In the genomic region with DNA sequence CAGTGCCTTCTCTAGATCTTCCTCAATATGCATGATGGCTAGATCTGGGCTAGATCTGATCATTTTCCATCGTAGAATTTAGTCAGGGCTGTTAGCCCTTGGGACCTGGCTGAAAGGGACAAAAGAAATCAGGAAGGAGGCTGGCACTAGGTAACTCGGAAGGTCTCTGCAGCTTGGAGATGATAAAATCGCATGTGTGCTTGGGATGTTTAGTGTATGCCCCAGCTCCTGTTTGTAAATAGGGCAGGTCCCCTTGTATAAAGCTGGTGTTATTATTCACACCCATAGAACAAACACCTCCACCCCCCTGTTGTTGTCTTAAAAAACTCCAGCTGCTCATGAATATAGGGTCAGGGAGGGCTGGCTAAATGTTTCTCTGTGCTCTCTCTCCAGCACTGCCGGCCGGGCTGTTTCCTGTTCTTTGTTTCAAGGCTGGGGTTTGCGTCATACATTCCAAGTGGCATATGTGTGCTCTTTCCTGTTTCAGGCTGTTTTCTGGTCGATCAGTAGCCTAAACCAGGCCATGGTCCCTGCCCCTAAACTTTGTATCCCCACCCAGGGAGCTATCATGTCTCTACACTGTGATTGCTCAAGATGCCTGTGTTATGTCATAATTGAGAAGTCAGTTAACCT, we compare ENCODE assay signal across 8 mouse cellular contexts. TPM values are rescaled to one million over a fixed set of nuclear protein-coding genes. Genes with fewer than 3 reads are reported as not detected.
A peak's percentile ranks its signal among the peaks of the same experiment; 100 is the strongest.
DNase-seq lines count a peak whose midpoint lies in the region; ATAC-seq lines count a peak whose summit lies in the region.

No protein-coding gene starts in this region.

- H3K9ac ChIP-seq in heart, embryonic 12.5 days, result peak overlapping the region; percentile 84
- H3K9ac ChIP-seq in kidney, embryonic 14.5 days (ENCODE audit: low read depth, low read length), result peak overlapping the region; percentile 93

- H3K36me3 ChIP-seq in heart, embryonic 12.5 days, result peaks cover 12% of the 10 kb centered on the region; the same call in 1 of the 2 replicates
- peaks cover 6% of the 10 kb centered on the region; the same call in 1 of the 2 replicates for H3K36me3 ChIP-seq in kidney, embryonic 14.5 days (ENCODE audit: control insufficient read depth, insufficient read depth, low read length)

- peak; percentile 80 for DNase-seq in urinary bladder, postnatal 14 days (ENCODE audit: low spot score)
- DNase-seq in urinary bladder, adult 2 months (ENCODE audit: low spot score), result no peak
- DNase-seq in embryo, embryonic 11 days, result peak; percentile 90
- peak; percentile 80 for DNase-seq in lung, postnatal 14 days
- peak; percentile 85 for DNase-seq in skeletal muscle tissue, adult 2 months (ENCODE audit: low read depth, low spot score)
- no peak for DNase-seq in cerebellum, adult 11 months

- no peak for ATAC-seq in heart, embryonic 12.5 days (ENCODE audit: insufficient number of reproducible peaks, low FRiP score)
- ATAC-seq in kidney, embryonic 14.5 days (ENCODE audit: low FRiP score, low TSS enrichment), result no peak

- H3K9me3 ChIP-seq in heart, embryonic 12.5 days (replicated peaks), result no peaks in the 10 kb centered on the region
- no peaks in the 10 kb centered on the region for H3K9me3 ChIP-seq in kidney, embryonic 14.5 days (ENCODE audit: control insufficient read depth, low read length)

- H3K27ac ChIP-seq in heart, embryonic 12.5 days (ENCODE audit: poor library complexity, severe bottlenecking), result peak overlapping the region; percentile 96
- peak overlapping the region; percentile 97 for H3K27ac ChIP-seq in kidney, embryonic 14.5 days (ENCODE audit: low read depth, low read length)

- H3K4me3 ChIP-seq in heart, embryonic 12.5 days, result peak overlapping the region; percentile 54
- peak overlapping the region; percentile 73 for H3K4me3 ChIP-seq in kidney, embryonic 14.5 days (ENCODE audit: low read length)

- H3K4me2 ChIP-seq in heart, embryonic 12.5 days, result peak overlapping the region; percentile 84
- peak overlapping the region; percentile 78 for H3K4me2 ChIP-seq in kidney, embryonic 14.5 days (replicated peaks; ENCODE audit: low read depth, low read length)

- 2% methylated on average over 7 of the region's 7 CpGs for WGBS in heart, embryonic 12.5 days
- WGBS in kidney, embryonic 14.5 days, result 4% methylated on average over 7 of the region's 7 CpGs

- no peaks in the 10 kb centered on the region for H3K27me3 ChIP-seq in heart, embryonic 12.5 days (replicated peaks)
- no peaks in the 10 kb centered on the region for H3K27me3 ChIP-seq in kidney, embryonic 14.5 days (ENCODE audit: control insufficient read depth, insufficient read depth, low read length)

- H3K4me1 ChIP-seq in heart, embryonic 12.5 days (replicated peaks), result peaks cover 50% of the 10 kb centered on the region
- peaks cover 47% of the 10 kb centered on the region for H3K4me1 ChIP-seq in kidney, embryonic 14.5 days (ENCODE audit: control insufficient read depth, insufficient read depth, low read length)

RNA-seq across cellular contexts. Expression of a gene that starts 2.8 kb away (rescaled TPM):
- polyA plus RNA-seq in urinary bladder, adult 2 months (2012; rRNA removed), result 55.4 and 59.6 TPM in 2 replicates
- polyA plus RNA-seq in heart, embryonic 12.5 days (2016; fragmentation: Nextera tagmentation; extraction: Ambion mirVana), result 66.9 and 69.7 TPM in 2 replicates
- 45.1 and 78.4 TPM in 2 replicates for polyA plus RNA-seq in kidney, embryonic 14.5 days (2014; fragmentation: Nextera tagmentation; extraction: Ambion mirVana)

Comparison
In these comparisons a context has a peak if more than half of its experiments do, and no peak if none do; other contexts are left out.
1. DNase-seq: peak in urinary bladder, postnatal 14 days (single experiment), embryo, embryonic 11 days (single experiment), lung, postnatal 14 days (single experiment) and skeletal muscle tissue, adult 2 months (single experiment); none in urinary bladder, adult 2 months (single experiment) and cerebellum, adult 11 months (single experiment).